Mouse (Mus musculus) heart, embryonic 16.5 days (tissue): ENCODE data around the gene Ndufs3. TPM values are rescaled to one million over a fixed set of nuclear protein-coding genes. Genes with fewer than 3 reads are reported as not detected.

ENCODE experiments used
- ATAC-seq: fragments of 200-750 bp; cut with Nextera tagmentation; replicated peaks from 2 replicates; pipeline ENCODE4 v1.8.0; 2017; ENCODE audit warnings: moderate number of reproducible peaks; ENCODE audit not compliant: insufficient read depth, low FRiP score; ENCODE audit errors: extremely low read depth
- H3K27ac ChIP-seq: fragments of 300-500 bp; sonication (generic); 2 replicates; pipeline ENCODE4 v1.5.1; 2014; ENCODE audit warnings: mild to moderate bottlenecking, low read length, control low read depth, moderate library complexity
- H3K27me3 ChIP-seq: fragments of 300-500 bp; sonication (generic); 2 replicates; pipeline ENCODE4 v1.6.1; 2014; ENCODE audit warnings: low read length, mixed read lengths; ENCODE audit not compliant: control insufficient read depth, insufficient read depth
- H3K36me3 ChIP-seq: fragments of 300-500 bp; sonication (generic); 2 replicates; pipeline ENCODE4 v1.6.1; 2014; ENCODE audit not compliant: control insufficient read depth, insufficient read depth
- H3K4me1 ChIP-seq: fragments of 300-500 bp; sonication (generic); 2 replicates; pipeline ENCODE4 v1.6.1; 2014; ENCODE audit warnings: low read length, mixed read lengths; ENCODE audit not compliant: control insufficient read depth, insufficient read depth
- H3K4me2 ChIP-seq: fragments of 300-500 bp; sonication (generic); 2 replicates; pipeline ENCODE4 v1.6.1; 2014; ENCODE audit warnings: low read depth, mild to moderate bottlenecking, control low read depth, low read length
- H3K4me3 ChIP-seq: fragments of 300-500 bp; sonication (generic); 2 replicates; pipeline ENCODE4 v1.5.1; 2014; ENCODE audit warnings: mild to moderate bottlenecking, control low read depth, low read length
- H3K9ac ChIP-seq: fragments of 300-500 bp; sonication (generic); 2 replicates; pipeline ENCODE4 v1.6.1; 2014; ENCODE audit warnings: low read length, control low read depth
- H3K9me3 ChIP-seq: fragments of 300-500 bp; sonication (generic); replicated peaks from 2 replicates; pipeline ENCODE4 v1.6.1; 2016; ENCODE audit warnings: low read length; ENCODE audit not compliant: control insufficient read depth
- WGBS: fragments of 180-500 bp; shearing (Covaris S2); extraction: QIAGEN DNeasy Blood & Tissue Kit; methylation state at CpG from one replicate; pipeline ENCODE4 v1.1.7; 2014; 5-methylcytosine and 5-hydroxymethylcytosine counted together
- polyA plus RNA-seq: library from polyadenylated mRNA; unstranded; fragments of >200 nt; fragmentation: Nextera tagmentation; extraction: Ambion mirVana; gene quantifications from 2 replicates; pipeline ENCODE4 v1.2.1, GENCODE M21; 2015

Gene Ndufs3
- 414 and 420 TPM in 2 replicates for polyA plus RNA-seq

GRCm38 (mm10) chr2:90904076-90904855 is at the start of gene Ndufs3, which contains the start of gene Kbtbd4:
Ndufs3 (minus strand) TSS chr2:90904827.
Kbtbd4 (plus strand) TSS chr2:90904740.
- ATAC-seq: peak; percentile 92
- H3K9me3 ChIP-seq: no peaks in the 10 kb centered on the region
- peak within 1 kb of the TSS; percentile 99 for H3K9ac ChIP-seq
- H3K4me1 ChIP-seq: peaks cover 21% of the 10 kb centered on the region
- peak within 1 kb of the TSS; percentile 98 for H3K4me3 ChIP-seq
- H3K4me2 ChIP-seq: peak within 1 kb of the TSS; percentile 86
- under 1% methylated on average over 43 of the region's 43 CpGs for WGBS
- H3K36me3 ChIP-seq: peaks cover 27% of the 10 kb centered on the region
- peak within 1 kb of the TSS; percentile 97 for H3K27ac ChIP-seq
- H3K27me3 ChIP-seq: no peaks in the 10 kb centered on the region

GRCm38 (mm10) chr2:90953461-90953860 is 48.8 kb upstream of the Ndufs3 start:
- H3K27ac ChIP-seq: no peak overlapping the region
- no peaks in the 10 kb centered on the region for H3K36me3 ChIP-seq
- H3K4me2 ChIP-seq: no peak overlapping the region
- ATAC-seq: no peak
- H3K4me1 ChIP-seq: peaks cover 28% of the 10 kb centered on the region
- WGBS: 44% methylated on average over 3 of the region's 3 CpGs
- H3K4me3 ChIP-seq: no peak overlapping the region
- H3K27me3 ChIP-seq: no peaks in the 10 kb centered on the region
- H3K9me3 ChIP-seq: no peaks in the 10 kb centered on the region
- no peak overlapping the region for H3K9ac ChIP-seq

GRCm38 (mm10) chr2:90950582-90951194 is 46.1 kb upstream of the Ndufs3 start:
- ATAC-seq: peak; percentile 45; the same call in 1 of the 2 replicates
- Histone ChIP-seq H3K4me1 (peaks cover 26% of the 10 kb centered on the region), H3K4me2 (no peak overlapping the region), H3K27ac (peak overlapping the region; percentile 7; the same call in 1 of the 2 replicates), H3K4me3 (no peak overlapping the region), H3K27me3 (no peaks in the 10 kb centered on the region), H3K9me3 (no peaks in the 10 kb centered on the region), H3K36me3 (0 out of 2 replicates have a peak, but pooled peaks cover 4% of the 10 kb centered on the region), H3K9ac (no peak overlapping the region)

- H3K4me2 ChIP-seq: no peak overlapping the region
- H3K9ac ChIP-seq: no peak overlapping the region
- H3K27me3 ChIP-seq: no peaks in the 10 kb centered on the region
- H3K36me3 ChIP-seq: 0 out of 2 replicates have a peak, but pooled peaks cover 4% of the 10 kb centered on the region
- peaks cover 23% of the 10 kb centered on the region for H3K4me1 ChIP-seq
- ATAC-seq: no peak
- H3K9me3 ChIP-seq: no peaks in the 10 kb centered on the region
- 84% methylated on average over 5 of the region's 5 CpGs for WGBS
- H3K4me3 ChIP-seq: no peak overlapping the region
- H3K27ac ChIP-seq: no peak overlapping the region
These were observed 45.5 kb upstream of the Ndufs3 start for GRCm38 (mm10) chr2:90950149-90950548.

GRCm38 (mm10) chr2:90941744-90942143 is 37.1 kb upstream of the Ndufs3 start:
- 48% methylated on average over 2 of the region's 2 CpGs for WGBS
- H3K36me3 ChIP-seq: 0 out of 2 replicates have a peak, but pooled peaks cover 4% of the 10 kb centered on the region
- H3K9ac ChIP-seq: peak overlapping the region; percentile 91; the same call in 1 of the 2 replicates
- H3K9me3 ChIP-seq: no peaks in the 10 kb centered on the region
- no peak for ATAC-seq
- H3K27me3 ChIP-seq: no peaks in the 10 kb centered on the region
- peak overlapping the region; percentile 100 for H3K4me3 ChIP-seq
- peak overlapping the region; percentile 86 for H3K4me2 ChIP-seq
- H3K4me1 ChIP-seq: peaks cover 31% of the 10 kb centered on the region
- peak overlapping the region; percentile 91; the same call in 1 of the 2 replicates for H3K27ac ChIP-seq

GRCm38 (mm10) chr2:90940233-90941229 is 35.9 kb upstream of the Ndufs3 start, which contains the start of gene Celf1:
Celf1 (plus strand) TSS chr2:90940382.
- whole genome bisulfite sequencing: under 1% methylated on average over 90 of the region's 113 CpGs
- Histone ChIP-seq H3K36me3 (no peaks in the 10 kb centered on the region), H3K9me3 (no peaks in the 10 kb centered on the region), H3K27ac (peak within 1 kb of the TSS; percentile 91), H3K9ac (peak within 1 kb of the TSS; percentile 91), H3K4me3 (peak within 1 kb of the TSS; percentile 100), H3K4me2 (peak within 1 kb of the TSS; percentile 86), H3K27me3 (no peaks in the 10 kb centered on the region), H3K4me1 (peaks cover 26% of the 10 kb centered on the region)
- ATAC-seq: peak; percentile 95

- Histone ChIP-seq H3K36me3 (no peaks in the 10 kb centered on the region), H3K27me3 (no peaks in the 10 kb centered on the region), H3K27ac (peak overlapping the region; percentile 91), H3K9ac (peak overlapping the region; percentile 91), H3K9me3 (no peaks in the 10 kb centered on the region), H3K4me1 (peaks cover 26% of the 10 kb centered on the region), H3K4me3 (peak overlapping the region; percentile 100), H3K4me2 (peak overlapping the region; percentile 73)
- WGBS: 43% methylated on average over 8 of the region's 8 CpGs
- ATAC-seq: peak; percentile 4; the same call in 1 of the 2 replicates
These were observed 35.1 kb upstream of the Ndufs3 start for GRCm38 (mm10) chr2:90939750-90940149.

- no peaks in the 10 kb centered on the region for H3K9me3 ChIP-seq
- no peak overlapping the region for H3K4me3 ChIP-seq
- H3K36me3 ChIP-seq: no peaks in the 10 kb centered on the region
- H3K27me3 ChIP-seq: no peaks in the 10 kb centered on the region
- WGBS: 68% methylated on average over 3 of the region's 3 CpGs
- H3K4me1 ChIP-seq: peaks cover 21% of the 10 kb centered on the region
- ATAC-seq: no peak
- no peak overlapping the region for H3K4me2 ChIP-seq
- no peak overlapping the region for H3K27ac ChIP-seq
- no peak overlapping the region for H3K9ac ChIP-seq
These were observed 33.7 kb upstream of the Ndufs3 start for GRCm38 (mm10) chr2:90938362-90938761.
